Mouse (Mus musculus) hindbrain, embryonic 16.5 days (tissue): ENCODE measurements around the gene St6galnac4. TPM values are rescaled to one million over a fixed set of nuclear protein-coding genes. Genes with fewer than 3 reads are reported as not detected.
A peak's percentile ranks its signal among the peaks of the same experiment; 100 is the strongest.

Experiments
- ATAC-seq: fragments of 200-750 bp; cut with Nextera tagmentation; 2 replicates; pipeline ENCODE4 v1.8.0; 2017; ENCODE audit warnings: moderate TSS enrichment, moderate library complexity
- H3K27ac ChIP-seq: fragments of 300-500 bp; sonication (generic); 2 replicates; pipeline ENCODE4 v1.5.1; 2014; ENCODE audit warnings: low read depth, mild to moderate bottlenecking, control low read depth, low read length, moderate library complexity
- H3K27me3 ChIP-seq: fragments of 300-500 bp; sonication (generic); replicated peaks from 2 replicates; pipeline ENCODE4 v1.6.1; 2014; ENCODE audit warnings: low read length; ENCODE audit not compliant: control insufficient read depth, insufficient read depth
- H3K36me3 ChIP-seq: fragments of 300-500 bp; sonication (generic); 2 replicates; pipeline ENCODE4 v1.6.1; 2014; ENCODE audit warnings: mild to moderate bottlenecking, low read length, moderate library complexity, mixed read lengths; ENCODE audit not compliant: control insufficient read depth, insufficient read depth
- H3K4me1 ChIP-seq: fragments of 300-500 bp; sonication (generic); 2 replicates; pipeline ENCODE4 v1.6.1; 2014; ENCODE audit warnings: low read depth, low read length; ENCODE audit not compliant: control insufficient read depth, insufficient read depth
- H3K4me2 ChIP-seq: fragments of 300-500 bp; sonication (generic); 2 replicates; pipeline ENCODE4 v1.6.1; 2014; ENCODE audit warnings: mild to moderate bottlenecking, low read length, control low read depth, moderate library complexity
- H3K4me3 ChIP-seq: fragments of 300-500 bp; sonication (generic); 2 replicates; pipeline ENCODE4 v1.5.1; 2014; ENCODE audit warnings: mild to moderate bottlenecking, low read length, control low read depth, moderate library complexity
- H3K9ac ChIP-seq: fragments of 300-500 bp; sonication (generic); 2 replicates; pipeline ENCODE4 v1.6.1; 2014; ENCODE audit warnings: low read depth, mild to moderate bottlenecking, control low read depth, low read length, moderate library complexity
- H3K9me3 ChIP-seq: fragments of 300-500 bp; sonication (generic); 2 replicates; pipeline ENCODE4 v1.6.1; 2014; ENCODE audit warnings: mild to moderate bottlenecking, low read length, moderate library complexity; ENCODE audit not compliant: control insufficient read depth
- WGBS: fragments of 180-500 bp; shearing (Covaris S2); extraction: QIAGEN DNeasy Blood & Tissue Kit; methylation state at CpG from one replicate; pipeline ENCODE4 v1.1.7; 2014; 5-methylcytosine and 5-hydroxymethylcytosine counted together
- polyA plus RNA-seq: library from polyadenylated mRNA; unstranded; fragments of >200 nt; fragmentation: Nextera tagmentation; extraction: Ambion mirVana; gene quantifications from 2 replicates; pipeline ENCODE4 v1.2.1, GENCODE M21; 2015

The St6galnac4 gene
- polyA plus RNA-seq, 1 experiment from 2014 or later: 54.3 TPM

DNA sequence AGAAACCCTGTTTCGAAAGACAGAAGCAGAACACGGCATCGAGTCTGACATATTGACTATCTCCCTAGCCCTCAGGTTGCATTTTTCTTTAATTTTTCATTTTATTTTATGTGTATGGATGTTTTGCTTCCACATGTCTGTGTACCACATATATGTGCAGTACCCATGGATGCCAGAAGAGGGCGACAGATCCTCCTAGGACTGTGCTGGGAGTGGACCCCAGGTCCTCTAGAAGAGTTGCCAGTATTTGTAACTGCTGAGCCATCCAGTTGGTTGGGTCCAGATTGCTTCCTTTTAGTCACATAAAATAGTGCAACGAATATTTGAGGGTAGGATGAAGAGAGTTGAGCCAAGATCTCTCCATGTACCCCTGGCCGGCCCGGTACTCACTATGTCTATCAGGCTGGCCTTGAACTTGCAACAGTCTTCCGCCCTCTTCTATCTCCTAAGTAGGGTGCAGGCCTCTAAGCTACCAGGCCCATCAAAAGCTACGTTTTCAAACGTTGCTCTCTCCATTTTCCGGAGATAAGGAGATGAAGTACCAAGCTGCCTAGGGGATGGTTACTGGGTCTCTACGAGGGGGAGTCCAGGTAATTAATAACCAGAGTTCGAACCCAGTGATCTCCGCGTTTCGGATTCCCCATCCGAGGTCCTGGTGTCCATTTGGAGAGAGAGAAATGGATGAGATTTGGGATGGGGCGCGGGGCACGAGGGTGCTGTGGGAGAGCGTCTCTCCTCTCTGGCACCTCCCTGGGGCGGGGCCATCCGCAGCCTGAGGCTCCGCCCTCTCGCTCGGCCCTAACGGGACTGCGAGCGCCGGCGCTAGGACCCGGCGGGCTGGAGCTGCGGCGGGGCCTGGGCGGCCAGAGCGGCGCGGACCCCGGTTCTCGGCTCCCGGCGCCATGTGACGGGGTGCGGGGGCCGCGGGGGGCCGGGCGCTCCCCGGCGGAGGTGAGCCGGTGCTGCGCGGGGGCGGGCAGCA lies 19.6 kb downstream of the St6galnac4 start:
- peak overlapping the region; percentile 86 for H3K4me2 ChIP-seq
- peak overlapping the region; percentile 84 for H3K4me3 ChIP-seq
- no peaks in the 10 kb centered on the region for H3K9me3 ChIP-seq
- H3K27ac ChIP-seq: peak overlapping the region; percentile 51
- peak overlapping the region; percentile 88 for H3K9ac ChIP-seq
- H3K4me1 ChIP-seq: peaks cover 16% of the 10 kb centered on the region
- peak; percentile 86 for ATAC-seq
- 19% methylated on average over 29 of the region's 55 CpGs for WGBS
- no peaks in the 10 kb centered on the region for H3K27me3 ChIP-seq
- H3K36me3 ChIP-seq: no peaks in the 10 kb centered on the region

DNA sequence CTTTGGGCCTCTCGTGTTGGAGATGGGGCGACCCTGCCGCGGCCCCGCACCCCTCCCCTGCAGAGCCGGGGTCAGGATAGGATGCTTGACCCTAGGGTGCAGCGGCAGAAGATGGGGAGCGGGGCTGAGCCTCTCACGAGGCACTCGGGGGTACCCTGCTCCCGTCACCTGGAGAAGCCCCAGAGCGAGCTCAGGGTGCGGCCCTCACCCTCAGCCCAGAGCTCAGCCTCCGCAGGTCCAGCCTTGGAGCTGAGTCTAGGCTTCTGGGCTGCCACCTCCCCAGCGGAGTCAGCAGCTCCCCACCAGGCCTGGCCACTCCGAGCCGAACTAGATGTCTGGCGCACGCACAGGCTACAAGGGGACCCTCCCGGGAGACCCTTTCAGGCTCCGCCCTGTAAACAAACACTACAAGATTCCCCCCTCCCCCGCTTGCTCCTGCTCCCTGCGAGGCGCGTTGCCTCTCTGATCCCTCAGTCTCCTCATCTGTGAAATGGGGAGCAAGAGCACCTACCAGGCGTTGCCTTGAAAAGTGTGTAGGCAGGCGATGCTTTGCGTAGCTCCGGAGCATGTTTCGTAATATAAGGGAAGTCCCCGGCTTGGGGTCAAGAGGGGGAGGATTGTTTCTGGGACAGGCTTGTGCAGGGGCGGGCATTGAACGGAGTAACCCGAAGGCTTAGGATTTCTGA lies 20.5 kb downstream of the St6galnac4 start:
- no peaks in the 10 kb centered on the region for H3K9me3 ChIP-seq
- peak overlapping the region; percentile 86 for H3K4me2 ChIP-seq
- peak overlapping the region; percentile 88 for H3K9ac ChIP-seq
- ATAC-seq: peak; percentile 63
- H3K36me3 ChIP-seq: peaks cover 2% of the 10 kb centered on the region; the same call in 1 of the 2 replicates
- peak overlapping the region; percentile 51 for H3K27ac ChIP-seq
- peaks cover 16% of the 10 kb centered on the region for H3K4me1 ChIP-seq
- peak overlapping the region; percentile 84 for H3K4me3 ChIP-seq
- 7% methylated on average over 34 of the region's 34 CpGs for WGBS
- H3K27me3 ChIP-seq: no peaks in the 10 kb centered on the region

DNA sequence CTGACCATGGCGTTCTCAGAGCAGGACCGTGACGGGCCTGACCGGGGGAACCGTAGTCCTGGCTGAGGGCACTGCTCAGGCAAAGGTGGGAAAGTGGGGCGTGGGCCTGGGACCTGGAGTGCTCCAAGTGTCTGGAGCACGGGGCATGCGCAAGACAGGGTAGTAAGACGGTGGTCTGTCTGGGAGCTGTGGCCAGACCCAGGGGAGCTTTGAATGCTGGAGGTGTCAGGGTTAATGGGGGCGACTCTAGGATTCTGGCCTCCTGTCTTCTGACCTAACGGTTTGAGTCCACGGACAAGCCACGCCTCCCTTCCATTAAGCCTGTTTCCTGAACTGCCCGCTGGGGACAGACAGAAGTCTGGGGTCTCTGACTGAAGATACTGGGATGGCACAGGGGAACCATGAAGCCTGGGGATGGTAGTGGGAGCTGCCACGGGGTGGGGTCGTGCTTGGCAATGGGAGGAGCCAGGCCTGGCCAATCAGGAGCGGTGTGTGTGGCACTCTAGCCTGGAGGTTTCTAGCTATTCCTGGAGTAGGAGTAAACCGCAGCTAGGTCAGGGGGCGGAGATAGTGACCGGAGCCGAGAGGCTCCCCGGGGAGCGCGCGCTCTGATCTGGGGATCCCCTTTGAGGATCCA lies 21.4 kb downstream of the St6galnac4 start:
- Histone ChIP-seq H3K27ac (no peak overlapping the region; the same call in 1 of the 2 replicates), H3K36me3 (peaks cover 2% of the 10 kb centered on the region; the same call in 1 of the 2 replicates), H3K4me2 (peak overlapping the region; percentile 86), H3K4me1 (peaks cover 16% of the 10 kb centered on the region), H3K27me3 (no peaks in the 10 kb centered on the region), H3K9me3 (no peaks in the 10 kb centered on the region), H3K9ac (no peak overlapping the region), H3K4me3 (peak overlapping the region; percentile 84)
- peak; percentile 40; the same call in 1 of the 2 replicates for ATAC-seq
- WGBS: 9% methylated on average over 25 of the region's 25 CpGs

DNA sequence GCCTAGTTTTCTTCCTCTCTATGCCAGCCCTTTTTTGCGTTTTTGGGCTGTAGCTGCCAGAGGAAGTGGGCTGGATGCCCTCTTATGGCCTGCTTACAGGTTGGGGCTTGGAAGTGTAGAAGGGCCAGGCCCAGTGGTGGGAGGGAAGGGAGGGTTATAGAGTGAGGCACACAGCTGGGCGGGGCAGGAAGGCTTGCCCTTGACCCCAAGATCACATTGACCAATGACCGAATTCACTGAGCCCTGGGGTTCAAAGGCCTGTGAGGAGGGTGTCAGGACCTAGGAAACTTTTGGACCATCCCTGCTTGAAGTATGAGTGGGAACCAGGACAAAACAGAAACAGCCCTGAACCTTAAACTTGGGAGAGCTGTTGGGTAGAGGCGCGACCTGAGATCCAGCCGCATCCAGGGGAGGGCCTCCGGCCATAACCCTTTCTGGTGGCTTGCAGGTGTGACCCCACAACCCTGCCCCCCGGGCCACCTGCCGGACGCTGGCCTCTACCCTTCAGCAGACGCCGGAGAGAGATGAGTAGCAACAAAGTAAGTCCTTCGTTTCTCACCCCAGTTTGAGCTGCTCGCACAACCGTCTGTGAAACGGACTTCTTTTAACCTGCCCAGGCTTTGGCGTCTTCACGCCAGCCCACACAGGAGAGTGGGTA lies 22.0 kb downstream of the St6galnac4 start:
- no peak overlapping the region for H3K9ac ChIP-seq
- H3K36me3 ChIP-seq: peaks cover 2% of the 10 kb centered on the region; the same call in 1 of the 2 replicates
- no peaks in the 10 kb centered on the region for H3K27me3 ChIP-seq
- H3K4me1 ChIP-seq: peaks cover 16% of the 10 kb centered on the region
- peak overlapping the region; percentile 84 for H3K4me3 ChIP-seq
- peak overlapping the region; percentile 86 for H3K4me2 ChIP-seq
- 38% methylated on average over 18 of the region's 18 CpGs for WGBS
- H3K9me3 ChIP-seq: no peaks in the 10 kb centered on the region
- no peak overlapping the region for H3K27ac ChIP-seq
- ATAC-seq: no peak

DNA sequence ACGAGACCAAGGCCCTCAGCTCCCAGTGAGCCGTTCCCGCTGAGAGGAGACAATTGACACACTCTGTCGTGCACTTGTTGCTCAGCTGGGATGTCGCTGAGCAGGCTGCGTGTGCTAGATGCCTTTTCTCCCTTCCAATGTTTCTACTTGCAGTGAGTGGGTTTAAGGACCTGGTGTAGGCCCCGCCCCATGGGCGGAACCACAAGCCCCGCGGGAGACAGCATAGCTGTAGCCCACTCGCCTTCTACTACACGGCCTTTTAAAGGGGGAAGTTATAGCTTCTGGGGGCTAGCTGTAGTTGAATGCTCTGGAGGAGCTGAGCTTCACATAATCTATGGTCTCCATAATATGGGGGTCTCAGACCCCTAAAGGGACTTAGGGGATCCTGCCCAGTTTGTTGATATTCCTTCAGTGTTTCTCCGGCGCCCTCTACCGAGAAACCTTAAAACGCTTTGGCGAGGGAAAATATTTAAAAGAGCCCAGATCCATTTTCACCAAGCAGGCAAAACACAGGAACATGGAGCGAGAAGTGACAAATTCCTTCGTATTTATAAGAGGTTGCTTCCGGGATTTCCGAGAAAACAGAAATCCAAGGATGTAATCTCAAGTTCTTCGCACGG lies 23.8 kb downstream of the St6galnac4 start:
- Histone ChIP-seq H3K9me3 (no peaks in the 10 kb centered on the region), H3K4me3 (peak overlapping the region; percentile 25; the same call in 1 of the 2 replicates), H3K36me3 (peaks cover 10% of the 10 kb centered on the region; the same call in 1 of the 2 replicates), H3K4me1 (peaks cover 16% of the 10 kb centered on the region), H3K27ac (no peak overlapping the region), H3K27me3 (no peaks in the 10 kb centered on the region), H3K9ac (no peak overlapping the region), H3K4me2 (peak overlapping the region; percentile 52)
- no peak for ATAC-seq
- WGBS: 18% methylated on average over 23 of the region's 23 CpGs

DNA sequence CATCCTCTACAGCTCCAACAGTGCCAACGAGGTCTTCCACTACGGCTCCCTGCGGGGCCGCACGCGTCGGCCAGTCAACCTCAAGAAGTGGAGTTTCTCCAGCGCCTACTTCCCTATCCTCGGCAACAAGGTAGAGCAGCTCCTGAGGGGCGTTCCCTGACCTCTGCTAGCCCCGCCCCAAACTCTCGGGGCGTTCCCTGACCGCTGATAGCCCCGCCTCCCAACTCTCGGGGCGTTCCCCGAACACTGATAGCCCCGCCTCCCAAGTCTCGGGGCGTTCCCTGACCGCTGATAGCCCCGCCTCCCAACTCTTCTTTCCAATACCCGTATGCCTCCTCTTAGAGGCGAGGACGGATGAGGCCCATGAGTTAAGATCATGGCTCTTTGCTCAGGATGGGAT lies 25.4 kb downstream of the St6galnac4 start:
- Histone ChIP-seq H3K4me2 (no peak overlapping the region), H3K36me3 (peaks cover 10% of the 10 kb centered on the region), H3K4me1 (peaks cover 15% of the 10 kb centered on the region), H3K9ac (no peak overlapping the region), H3K27ac (no peak overlapping the region), H3K4me3 (no peak overlapping the region), H3K27me3 (no peaks in the 10 kb centered on the region), H3K9me3 (no peaks in the 10 kb centered on the region)
- 71% methylated on average over 26 of the region's 26 CpGs for WGBS
- ATAC-seq: no peak

DNA sequence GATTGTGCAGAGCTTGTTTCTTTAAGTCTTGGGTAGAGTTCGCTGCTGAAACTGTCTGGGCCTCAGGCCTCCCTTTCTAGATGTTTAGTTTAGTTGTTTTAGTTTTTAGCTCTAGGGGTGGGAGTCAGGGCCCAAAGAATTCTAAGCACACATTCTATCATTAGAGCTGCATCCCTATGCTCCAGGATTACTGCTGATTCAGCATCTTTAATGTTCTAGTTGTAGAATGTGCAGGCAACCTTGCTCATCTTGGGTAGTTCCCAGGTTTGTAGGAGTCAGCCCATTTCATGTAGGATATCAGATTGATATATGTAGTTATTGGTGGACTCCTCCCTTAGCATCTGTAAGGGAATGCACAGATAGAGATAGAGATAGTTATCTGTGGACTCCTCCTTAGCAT lies 30.2 kb downstream of the St6galnac4 start:
- Histone ChIP-seq H3K4me3 (no peak overlapping the region), H3K9me3 (no peaks in the 10 kb centered on the region; the same call in 1 of the 2 replicates), H3K9ac (no peak overlapping the region), H3K27me3 (no peaks in the 10 kb centered on the region), H3K27ac (no peak overlapping the region), H3K36me3 (peaks cover 14% of the 10 kb centered on the region), H3K4me1 (peaks cover 13% of the 10 kb centered on the region), H3K4me2 (no peak overlapping the region)
- WGBS: 84% methylated on average over 1 of the region's 1 CpGs
- ATAC-seq: no peak

DNA sequence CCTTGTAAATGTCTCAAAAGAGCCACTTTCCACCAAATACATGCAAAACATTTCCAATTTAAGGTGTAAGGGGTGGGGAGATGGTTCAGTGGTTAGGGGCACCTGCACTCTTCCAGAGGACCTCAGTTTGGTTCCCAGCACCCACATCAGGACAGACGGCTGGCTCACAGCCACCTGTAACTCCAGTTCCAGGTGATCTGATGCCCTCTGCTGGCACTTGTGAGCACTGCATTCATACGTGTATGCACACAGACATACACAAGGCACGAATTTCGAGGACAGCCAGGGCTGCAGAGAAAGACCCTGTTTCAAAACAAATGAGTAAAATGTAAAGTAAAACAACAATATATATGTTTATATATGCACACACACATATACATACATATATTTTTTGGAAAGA lies 30.7 kb downstream of the St6galnac4 start:
- WGBS: 97% methylated on average over 4 of the region's 4 CpGs
- Histone ChIP-seq H3K9me3 (no peaks in the 10 kb centered on the region; the same call in 1 of the 2 replicates), H3K36me3 (peaks cover 12% of the 10 kb centered on the region), H3K4me2 (no peak overlapping the region), H3K9ac (no peak overlapping the region), H3K27ac (no peak overlapping the region), H3K4me1 (peaks cover 13% of the 10 kb centered on the region), H3K4me3 (no peak overlapping the region), H3K27me3 (no peaks in the 10 kb centered on the region)
- ATAC-seq: no peak
